Mouse (Mus musculus) embryonic facial prominence, embryonic 11.5 days (tissue): ENCODE data around the gene Tead3. TPM values are rescaled to one million over a fixed set of nuclear protein-coding genes. Genes with fewer than 3 reads are reported as not detected.

Source experiments
- ATAC-seq: fragments of 200-750 bp; cut with Nextera tagmentation; replicated peaks from 2 replicates; pipeline ENCODE4 v1.8.0; 2017; ENCODE audit warnings: low read depth; ENCODE audit not compliant: insufficient number of reproducible peaks, low FRiP score, low TSS enrichment
- DNase-seq: peaks from one replicate; pipeline ENCODE4 v3.0.0-alpha.2; 2015; ENCODE audit warnings: low spot score
- H3K27ac ChIP-seq: fragments of 300-500 bp; sonication (generic); replicated peaks from 2 replicates; pipeline ENCODE4 v1.5.1; 2014; ENCODE audit warnings: mild to moderate bottlenecking, low read depth, low read length, control low read depth
- H3K27me3 ChIP-seq: fragments of 300-500 bp; sonication (generic); 2 replicates; pipeline ENCODE4 v1.6.1; 2014; ENCODE audit warnings: mild to moderate bottlenecking, low read length, moderate library complexity, mixed read lengths; ENCODE audit not compliant: control insufficient read depth, insufficient read depth
- H3K36me3 ChIP-seq: fragments of 300-500 bp; sonication (generic); replicated peaks from 2 replicates; pipeline ENCODE4 v1.6.1; 2014; ENCODE audit warnings: low read depth, mild to moderate bottlenecking, low read length, moderate library complexity, mixed read lengths; ENCODE audit not compliant: control insufficient read depth, insufficient read depth
- H3K4me1 ChIP-seq: fragments of 300-500 bp; sonication (generic); 2 replicates; pipeline ENCODE4 v1.6.1; 2014; ENCODE audit warnings: low read length, mixed read lengths; ENCODE audit not compliant: control insufficient read depth, insufficient read depth
- H3K4me2 ChIP-seq: fragments of 300-500 bp; sonication (generic); 2 replicates; pipeline ENCODE4 v1.6.1; 2014; ENCODE audit warnings: low read depth, mild to moderate bottlenecking, control low read depth, low read length, moderate library complexity
- H3K4me3 ChIP-seq: fragments of 300-500 bp; sonication (generic); 2 replicates; pipeline ENCODE4 v1.5.1; 2014; ENCODE audit warnings: low read depth, low read length, control low read depth
- H3K9ac ChIP-seq: fragments of 300-500 bp; sonication (generic); replicated peaks from 2 replicates; pipeline ENCODE4 v1.6.1; 2014; ENCODE audit warnings: mild to moderate bottlenecking, control low read depth, low read length
- H3K9me3 ChIP-seq: fragments of 300-500 bp; sonication (generic); replicated peaks from 2 replicates; pipeline ENCODE4 v1.6.1; 2016; ENCODE audit warnings: mild to moderate bottlenecking, low read length, inconsistent platforms, mixed read lengths; ENCODE audit not compliant: control insufficient read depth
- WGBS: fragments of 180-500 bp; shearing (Covaris S2); extraction: QIAGEN DNeasy Blood & Tissue Kit; methylation state at CpG from one replicate; pipeline ENCODE4 v1.1.7; 2014; 5-methylcytosine and 5-hydroxymethylcytosine counted together
- polyA plus RNA-seq: library from polyadenylated mRNA; unstranded; fragments of >200 nt; fragmentation: Nextera tagmentation; extraction: Ambion mirVana; gene quantifications from 2 replicates; pipeline ENCODE4 v1.2.1, GENCODE M21; 2014

Gene Tead3
- polyA plus RNA-seq, 1 experiment from 2014 or later = 8.6 TPM

- 10% methylated on average over 6 of the region's 6 CpGs for WGBS
- Histone ChIP-seq H3K27me3 (peaks cover 3% of the 10 kb centered on the region), H3K4me1 (no peaks in the 10 kb centered on the region), H3K4me2 (no peak overlapping the region), H3K9ac (no peak overlapping the region), H3K4me3 (no peak overlapping the region), H3K27ac (no peak overlapping the region), H3K36me3 (no peaks in the 10 kb centered on the region), H3K9me3 (no peaks in the 10 kb centered on the region)
- ATAC-seq (no peak), DNase-seq (no peak)
Measured at GRCm38 (mm10) chr17:28380255-28380654, 29.6 kb upstream of the Tead3 start.

- DNase-seq = no peak
- no peak overlapping the region for H3K4me2 ChIP-seq
- no peaks in the 10 kb centered on the region for H3K36me3 ChIP-seq
- WGBS = 14% methylated on average over 17 of the region's 17 CpGs
- no peak overlapping the region for H3K4me3 ChIP-seq
- ATAC-seq = no peak
- H3K27me3 ChIP-seq = peaks cover 13% of the 10 kb centered on the region
- H3K4me1 ChIP-seq = no peaks in the 10 kb centered on the region
- no peaks in the 10 kb centered on the region for H3K9me3 ChIP-seq
- no peak overlapping the region for H3K9ac ChIP-seq
- H3K27ac ChIP-seq = no peak overlapping the region
Measured at GRCm38 (mm10) chr17:28375592-28376061, 25.0 kb upstream of the Tead3 start.

- no peak overlapping the region for H3K4me3 ChIP-seq
- H3K4me2 ChIP-seq = no peak overlapping the region
- DNase-seq (no peak), ATAC-seq (no peak)
- no peaks in the 10 kb centered on the region for H3K9me3 ChIP-seq
- H3K27ac ChIP-seq = no peak overlapping the region
- no peaks in the 10 kb centered on the region for H3K36me3 ChIP-seq
- 17% methylated on average over 16 of the region's 16 CpGs for WGBS
- peaks cover 13% of the 10 kb centered on the region for H3K27me3 ChIP-seq
- no peaks in the 10 kb centered on the region for H3K4me1 ChIP-seq
- H3K9ac ChIP-seq = no peak overlapping the region
Measured at GRCm38 (mm10) chr17:28374494-28374893, 23.9 kb upstream of the Tead3 start.

GRCm38 (mm10) chr17:28373821-28374220 lies 23.2 kb upstream of the Tead3 start:
- Histone ChIP-seq H3K36me3 (no peaks in the 10 kb centered on the region), H3K4me1 (no peaks in the 10 kb centered on the region), H3K4me3 (no peak overlapping the region), H3K27me3 (peaks cover 13% of the 10 kb centered on the region), H3K9me3 (no peaks in the 10 kb centered on the region), H3K9ac (no peak overlapping the region), H3K4me2 (no peak overlapping the region), H3K27ac (no peak overlapping the region)
- DNase-seq (peak; percentile 66), ATAC-seq (peak; percentile 62)
- 16% methylated on average over 10 of the region's 10 CpGs for WGBS

GRCm38 (mm10) chr17:28371941-28372340 lies 21.3 kb upstream of the Tead3 start:
- Histone ChIP-seq H3K4me1 (no peaks in the 10 kb centered on the region), H3K36me3 (no peaks in the 10 kb centered on the region), H3K9ac (no peak overlapping the region), H3K4me3 (no peak overlapping the region), H3K27ac (no peak overlapping the region), H3K27me3 (peaks cover 13% of the 10 kb centered on the region), H3K4me2 (no peak overlapping the region), H3K9me3 (no peaks in the 10 kb centered on the region)
- DNase-seq (no peak), ATAC-seq (no peak)
- WGBS = 63% methylated on average over 1 of the region's 1 CpGs

- no peak for DNase-seq
- Histone ChIP-seq H3K27ac (no peak overlapping the region), H3K4me2 (no peak overlapping the region), H3K36me3 (no peaks in the 10 kb centered on the region), H3K9me3 (no peaks in the 10 kb centered on the region), H3K27me3 (peaks cover 13% of the 10 kb centered on the region), H3K9ac (no peak overlapping the region), H3K4me3 (no peak overlapping the region), H3K4me1 (no peaks in the 10 kb centered on the region)
- 70% methylated on average over 2 of the region's 2 CpGs for WGBS
- no peak for ATAC-seq
Measured at GRCm38 (mm10) chr17:28371286-28371685, 20.7 kb upstream of the Tead3 start.

- Histone ChIP-seq H3K27me3 (peaks cover 17% of the 10 kb centered on the region), H3K36me3 (no peaks in the 10 kb centered on the region), H3K27ac (no peak overlapping the region), H3K4me3 (no peak overlapping the region), H3K9me3 (no peaks in the 10 kb centered on the region), H3K9ac (no peak overlapping the region), H3K4me2 (no peak overlapping the region), H3K4me1 (peaks cover 1% of the 10 kb centered on the region; the same call in 1 of the 2 replicates)
- 58% methylated on average over 5 of the region's 5 CpGs for WGBS
- no peak for DNase-seq
- ATAC-seq = no peak
Measured at GRCm38 (mm10) chr17:28369056-28369455, 18.4 kb upstream of the Tead3 start.

GRCm38 (mm10) chr17:28368449-28368848 lies 17.8 kb upstream of the Tead3 start:
- peak; percentile 83 for DNase-seq
- no peak overlapping the region for H3K4me2 ChIP-seq
- no peaks in the 10 kb centered on the region for H3K9me3 ChIP-seq
- H3K4me1 ChIP-seq = peaks cover 5% of the 10 kb centered on the region
- 5% methylated on average over 13 of the region's 13 CpGs for WGBS
- H3K4me3 ChIP-seq = no peak overlapping the region
- H3K9ac ChIP-seq = no peak overlapping the region
- peaks cover 23% of the 10 kb centered on the region for H3K27me3 ChIP-seq
- ATAC-seq = no peak
- H3K36me3 ChIP-seq = no peaks in the 10 kb centered on the region
- H3K27ac ChIP-seq = no peak overlapping the region
